Mouse (Mus musculus): ENCODE measurements around the gene Cep250.

- TF ChIP-seq FLI1 (IDR thresholded peaks at IDR 0.05; ENCODE audit: low read length) (no peak), GATA1 (IDR thresholded peaks at IDR 0.05; ENCODE audit: borderline replicate concordance, low read length) (no peak)
Measured at GRCm38 (mm10) chr2:156018106-156018505, 61.8 kb downstream of the Cep250 start.
